Mouse (Mus musculus) heart, adult 2 months (tissue): ENCODE results near the gene Hist1h2aa.

ENCODE experiments used
- CTCF ChIP-seq: fragments of 200-600 bp; IDR thresholded peaks from 2 replicates; pipeline ENCODE4 v1.8.1; 2022; ENCODE audit warnings: antibody characterized with exemption, mild to moderate bottlenecking, moderate library complexity
- POLR2A ChIP-seq: fragments of 200-500 bp; IDR thresholded peaks from 2 replicates; pipeline ENCODE4 v1.6.1; 2011; ENCODE audit warnings: mild to moderate bottlenecking, low read depth, low read length, control low read depth; ENCODE audit not compliant: insufficient read depth

- TF ChIP-seq CTCF (no peak), POLR2A (no peak)
Measured at GRCm38 (mm10) chr13:23913791-23914306, 20.4 kb upstream of the Hist1h2aa start.
